Mouse (Mus musculus) adrenal gland, postnatal 4 days (tissue): ENCODE data around the gene Mymx. TPM values are rescaled to one million over a fixed set of nuclear protein-coding genes. Genes with fewer than 3 reads are reported as not detected.
"Not testable (repeated sequence)": the region's sequence is repeated elsewhere in the genome, so short reads cannot be mapped to it uniquely, and the experiment has no call there.

ENCODE experiments used
- DNase-seq, 2 experiments: peaks; one replicate each; pipeline ENCODE4 v3.0.0; 2021 to 2022; ENCODE audit warnings: low spot score in 2 of 2, mixed read lengths in 2 of 2
- long read RNA-seq, 2 experiments: library from polyadenylated mRNA; stranded (forward); transcript quantifications; one replicate each; pipeline ENCODE4 v2.0.0; 2021
- total RNA-seq, 2 experiments: library from RNA; stranded (reverse); gene quantifications; 2 replicates each; pipeline ENCODE4 v1.2.3; 2021

Gene Mymx
- total RNA-seq, result 1 to 10 TPM; 1.6 to 4.0 TPM
- long read RNA-seq, experiment 1, result 0 reads
- long read RNA-seq, experiment 2, result 0 reads

GRCm38 (mm10) chr17:45601877-45602304, at the start of gene Mymx:
Mymx (minus strand) TSS chr17:45602102.
- no peak for DNase-seq

DNA sequence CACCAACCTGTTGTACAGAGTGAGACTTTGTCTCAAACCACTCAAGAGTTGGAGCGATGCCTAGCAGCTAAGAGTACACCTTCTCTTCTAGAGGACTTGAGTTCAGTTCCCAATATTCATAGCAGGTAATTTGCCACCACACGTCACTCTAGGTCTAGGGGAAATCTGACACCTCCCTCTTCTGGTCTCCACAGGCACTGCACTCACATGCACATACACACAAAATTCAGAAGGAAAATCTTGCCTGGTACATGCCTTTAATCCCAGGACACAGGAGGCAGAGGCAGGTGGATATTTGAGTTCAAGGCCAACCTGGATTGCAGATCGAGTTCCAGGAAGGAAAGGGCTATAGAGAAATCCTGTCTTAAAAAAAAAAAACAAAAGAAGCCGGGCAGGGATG, 42.3 kb upstream of the Mymx start:
- no peak for DNase-seq

DNA sequence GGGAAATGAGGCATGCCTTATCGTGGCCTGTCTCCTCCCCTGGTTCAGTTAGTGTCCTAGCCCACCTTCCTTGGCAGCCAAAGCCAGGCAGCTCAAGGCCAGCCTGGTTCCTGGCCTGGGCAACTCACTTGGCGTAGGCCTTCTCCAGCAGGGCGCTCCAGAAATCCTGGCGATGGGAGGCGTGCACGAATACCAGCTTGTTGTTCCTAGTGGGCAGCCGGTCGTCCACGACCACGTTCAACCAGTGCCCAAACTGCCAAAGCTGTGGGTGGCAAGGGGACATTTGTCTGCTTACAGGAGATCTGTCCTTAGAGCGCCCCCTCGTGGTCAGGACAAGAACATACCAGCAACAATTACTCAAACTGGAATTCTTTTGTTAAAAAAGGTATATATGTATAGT, 40.8 kb upstream of the Mymx start:
- peak; percentile 50 to 62 for DNase-seq

- no peak for DNase-seq
Measured at GRCm38 (mm10) chr17:45641981-45642380, 40.1 kb upstream of the Mymx start.

- DNase-seq, result no peak
Measured at GRCm38 (mm10) chr17:45638596-45639295, 36.8 kb upstream of the Mymx start.

DNA sequence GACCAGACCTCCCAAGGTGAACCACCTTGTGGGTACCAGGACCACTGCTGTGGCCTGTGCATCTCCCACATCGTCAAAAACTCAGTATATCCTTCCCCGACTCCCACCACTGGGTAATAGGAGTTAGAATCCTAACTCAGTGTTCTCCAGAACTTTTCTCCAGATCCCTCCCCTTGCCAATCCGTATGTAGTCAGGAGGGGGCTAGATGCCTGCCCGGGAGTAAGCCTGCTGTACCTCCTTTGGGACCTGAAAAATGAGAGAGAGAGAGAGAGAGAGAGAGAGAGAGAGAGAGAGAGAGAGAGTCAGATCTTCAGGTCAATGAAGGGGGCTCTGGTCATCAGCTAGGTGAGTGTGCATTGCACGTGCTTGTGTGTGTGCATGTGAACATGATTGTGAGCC, 32.1 kb upstream of the Mymx start:
- no peak for DNase-seq

DNA sequence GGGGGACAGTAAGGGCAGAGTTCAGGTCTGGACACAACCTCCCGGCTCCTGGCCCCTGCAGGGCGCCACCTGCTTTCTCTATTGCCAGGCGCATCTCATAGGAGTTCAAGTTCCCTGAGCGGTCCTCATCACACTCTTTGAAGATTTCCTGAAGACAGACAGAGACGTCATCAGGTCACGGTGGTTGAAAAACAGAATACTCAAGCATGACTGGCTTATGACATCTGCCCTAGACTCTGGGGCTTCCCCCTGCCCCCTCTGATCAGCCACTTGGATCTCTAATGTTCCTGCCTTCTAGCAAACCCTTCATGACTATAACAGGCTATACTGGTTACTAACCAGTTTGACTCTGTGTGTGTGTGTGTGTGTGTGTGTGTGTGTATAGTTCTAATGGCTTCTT, 30.0 kb upstream of the Mymx start:
- DNase-seq, result no peak

DNA sequence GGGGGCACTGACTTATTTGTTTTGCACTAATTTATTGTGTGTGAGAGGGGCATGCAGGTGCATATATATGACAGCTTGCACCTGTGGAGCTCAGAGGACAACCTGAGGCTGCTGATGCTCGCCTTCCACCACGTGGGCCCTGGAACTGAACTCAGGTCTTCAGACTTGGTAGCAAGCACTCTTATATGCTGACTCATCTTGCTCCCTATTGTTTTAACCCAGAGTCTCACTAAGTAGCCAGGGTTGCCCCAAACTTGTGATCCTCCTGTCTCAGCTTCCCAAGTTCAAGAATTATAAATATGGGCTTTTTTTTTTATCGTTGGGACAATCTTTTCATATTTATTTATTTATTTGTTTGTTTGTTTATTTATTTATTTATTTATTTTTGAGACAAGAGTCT, 29.1 kb upstream of the Mymx start:
- no peak for DNase-seq

- peak in 1 of 2 experiments; percentile 43 for DNase-seq
Measured at GRCm38 (mm10) chr17:45629861-45630694, 28.2 kb upstream of the Mymx start.

GRCm38 (mm10) chr17:45628885-45629855, 27.3 kb upstream of the Mymx start:
- no peak for DNase-seq

DNA sequence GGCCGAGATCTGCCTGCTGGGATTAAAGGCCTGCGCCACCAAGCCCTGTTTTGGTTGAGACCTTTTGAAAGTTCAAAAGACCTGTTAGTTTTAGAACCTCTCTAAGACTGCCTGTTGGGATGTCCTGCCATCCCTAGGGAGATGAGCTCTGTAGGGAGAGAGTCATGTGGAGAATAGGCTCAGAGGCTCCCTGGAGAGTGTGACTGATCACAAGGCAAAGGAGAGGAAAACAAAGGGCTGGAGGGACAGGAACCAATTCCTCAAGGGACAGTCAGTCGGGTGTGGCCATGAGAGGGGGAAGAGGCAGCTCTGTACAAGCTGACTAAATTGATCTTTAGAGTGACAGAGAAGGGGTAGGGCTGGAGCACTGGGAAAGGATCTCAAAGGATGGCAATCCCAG, 26.3 kb upstream of the Mymx start:
- no peak for DNase-seq

- DNase-seq, result no peak
Measured at GRCm38 (mm10) chr17:45626577-45627134, 24.8 kb upstream of the Mymx start.

DNA sequence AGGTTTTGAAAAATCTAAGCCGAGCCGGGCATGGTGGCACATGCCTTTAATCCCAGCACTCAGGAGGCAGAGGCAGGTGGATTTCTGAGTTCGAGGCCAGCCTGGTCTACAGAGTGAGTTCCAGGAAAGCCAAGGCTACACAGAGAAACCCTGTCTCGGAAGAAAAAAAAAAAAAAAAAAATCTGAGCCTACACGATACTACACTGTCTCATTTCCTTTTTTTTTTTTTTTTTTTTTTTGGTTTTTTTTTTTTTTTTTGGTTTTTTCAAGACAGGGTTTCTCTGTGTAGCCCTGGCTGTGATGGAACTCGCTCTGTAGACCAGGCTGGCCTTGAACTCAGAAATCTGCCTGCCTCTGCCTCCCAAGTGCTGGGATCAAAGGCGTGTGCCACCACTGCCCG, 21.5 kb upstream of the Mymx start:
- not testable (repeated sequence) for DNase-seq

- no peak for DNase-seq
Measured at GRCm38 (mm10) chr17:45619386-45620256, 17.7 kb upstream of the Mymx start.

- no peak for DNase-seq
Measured at GRCm38 (mm10) chr17:45618941-45619385, 17.1 kb upstream of the Mymx start.

DNA sequence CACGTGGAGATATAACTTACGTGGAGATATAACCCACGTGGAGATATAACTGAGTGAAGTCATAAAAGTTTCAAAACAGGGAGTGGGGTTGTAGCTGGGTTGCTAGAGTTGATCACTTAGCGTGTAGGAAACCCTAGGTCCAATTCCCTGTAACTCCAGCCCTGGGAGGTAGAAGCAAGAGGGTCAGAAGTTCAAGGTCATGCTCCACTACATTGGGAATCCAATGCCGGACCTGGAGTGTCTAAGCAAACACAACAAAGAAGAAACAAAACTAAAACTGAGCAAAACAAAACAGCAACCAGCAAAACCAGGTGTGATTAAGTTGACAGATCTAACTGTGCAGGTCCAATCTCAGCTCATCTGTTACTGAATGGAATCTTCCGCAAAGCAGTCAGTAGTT, 15.8 kb upstream of the Mymx start:
- no peak for DNase-seq

DNA sequence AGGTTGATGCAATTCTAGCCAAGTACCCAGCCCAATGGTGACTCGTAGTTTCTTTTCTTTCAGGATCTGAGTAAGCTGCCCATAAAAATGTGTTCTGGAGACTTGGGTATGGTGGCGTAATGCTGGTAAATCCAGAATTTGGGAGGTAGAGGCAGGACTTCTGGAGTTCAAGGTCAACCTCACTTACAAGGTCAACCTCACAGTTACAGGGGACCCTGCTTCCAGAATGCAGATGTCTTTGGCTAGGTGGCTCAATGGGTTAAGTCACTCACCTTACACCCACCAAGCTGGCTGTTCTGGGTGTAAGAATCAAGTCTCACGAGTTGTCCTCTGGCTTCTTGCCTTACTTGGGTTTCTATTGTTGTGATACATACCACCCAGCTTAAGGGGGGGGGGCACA, 14.8 kb upstream of the Mymx start:
- no peak for DNase-seq

DNA sequence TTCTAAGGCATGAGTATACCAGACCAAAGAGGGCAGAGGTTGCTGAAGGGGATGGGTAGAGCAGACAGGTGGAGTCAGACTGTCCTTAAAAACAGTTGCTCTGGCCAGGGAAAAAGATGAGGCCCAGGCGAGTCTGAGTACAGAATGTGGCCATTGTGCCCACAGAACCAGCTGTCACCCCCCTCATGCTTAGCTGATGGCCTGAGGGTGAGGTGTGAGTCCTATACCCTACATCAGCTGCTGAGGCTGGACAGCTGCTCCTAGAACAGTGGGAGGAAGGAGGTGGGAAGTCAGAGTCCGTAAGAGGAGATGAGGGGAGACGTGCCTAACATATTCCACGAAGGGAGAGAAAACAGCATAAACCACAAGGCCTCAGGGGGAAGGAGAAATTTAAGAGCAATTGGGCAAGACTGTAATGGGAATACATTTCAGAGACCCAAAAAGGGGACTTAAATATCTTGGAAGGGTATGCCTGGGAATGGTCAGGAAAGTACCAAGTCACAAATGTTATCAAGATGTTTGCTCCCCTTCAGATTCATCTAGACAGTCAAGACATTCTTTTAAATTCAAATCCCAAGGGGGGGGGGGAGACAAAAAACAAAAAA, 14.2 kb upstream of the Mymx start:
- no peak for DNase-seq

GRCm38 (mm10) chr17:45612921-45613320, 11.0 kb upstream of the Mymx start:
- no peak for DNase-seq
